Comparison of ENCODE assay signal across 9 mouse cellular contexts in the genomic region with DNA sequence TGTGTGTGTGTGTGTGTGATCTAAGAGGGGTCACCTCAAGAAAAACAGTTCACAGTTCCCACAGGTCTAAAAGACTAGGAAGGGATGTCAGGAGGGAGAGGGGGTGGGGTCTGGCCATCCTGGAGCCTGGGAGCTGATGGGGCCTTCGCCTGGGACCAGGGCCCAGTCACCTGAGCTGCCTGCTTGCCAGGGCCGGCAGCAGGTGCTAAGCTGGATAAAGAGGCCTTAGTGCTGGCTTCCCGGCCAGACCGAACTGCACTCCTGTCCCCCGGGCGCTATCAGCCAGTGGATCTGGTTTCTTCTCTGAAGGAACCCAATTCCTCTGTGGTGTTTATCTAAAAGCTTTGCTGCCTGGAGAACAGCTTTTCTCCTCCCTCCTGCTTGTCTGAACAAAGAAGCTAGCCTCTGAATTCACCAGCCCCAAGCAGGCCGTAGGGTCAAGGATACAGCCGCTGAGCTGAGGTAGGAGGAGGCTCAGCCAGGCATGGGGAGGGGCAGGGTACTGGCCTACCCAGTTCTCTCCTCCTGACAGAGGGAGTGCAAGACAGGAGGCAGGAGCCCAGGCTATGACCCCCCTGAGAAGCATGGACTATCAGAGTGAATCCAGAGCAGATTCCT. TPM values are rescaled to one million over a fixed set of nuclear protein-coding genes. Genes with fewer than 3 reads are reported as not detected.
A peak's percentile ranks its signal among the peaks of the same experiment; 100 is the strongest.
DNase-seq lines count a peak whose midpoint lies in the region; ATAC-seq and TF ChIP-seq lines count a peak whose summit lies in the region.
"Had no signal": no experiment of that assay in that cellular context is flagged by ENCODE, and none has a peak within 500 bp of the region (broad histone marks: within the 10 kb centered on the region; RNA-seq: fewer than 3 reads in every experiment).

No protein-coding gene starts in this region.

- H3K4me2 ChIP-seq in heart, embryonic 13.5 days: no peak overlapping the region
- no peak overlapping the region for H3K4me2 ChIP-seq in midbrain, embryonic 14.5 days (ENCODE audit: low read length)

- no peak for TF ChIP-seq POLR2A in brain, embryonic 14.5 days (IDR thresholded peaks at IDR 0.05; ENCODE audit: borderline replicate concordance, extremely low read depth, insufficient read depth, insufficient read length, poor library complexity, severe bottlenecking)

- peak overlapping the region; percentile 45; the same call in 1 of the 2 replicates for H3K27ac ChIP-seq in heart, embryonic 13.5 days (replicated peaks)
- H3K27ac ChIP-seq in hindbrain, embryonic 10.5 days: peak overlapping the region; percentile 83
- H3K27ac ChIP-seq in midbrain, embryonic 14.5 days (replicated peaks; ENCODE audit: low read depth, low read length): peak overlapping the region; percentile 75

- ATAC-seq in heart, embryonic 13.5 days (ENCODE audit: extremely low read depth, insufficient number of reproducible peaks, low FRiP score, low TSS enrichment): no peak
- no peak for ATAC-seq in midbrain, embryonic 14.5 days (ENCODE audit: low FRiP score, low TSS enrichment)
- no peak for ATAC-seq in erythroid progenitor cell, adult 5-6 weeks (replicated peaks; ENCODE audit: low FRiP score, poor library complexity, severe bottlenecking)

- H3K9me3 ChIP-seq in heart, embryonic 13.5 days: no peaks in the 10 kb centered on the region
- H3K9me3 ChIP-seq in hindbrain, embryonic 10.5 days: no peaks in the 10 kb centered on the region
- H3K9me3 ChIP-seq in midbrain, embryonic 14.5 days (ENCODE audit: control insufficient read depth, low read length): no peaks in the 10 kb centered on the region

- WGBS in heart, embryonic 13.5 days: 33% methylated on average over 8 of the region's 8 CpGs
- WGBS in hindbrain, embryonic 10.5 days: 33% methylated on average over 8 of the region's 8 CpGs
- 23% methylated on average over 8 of the region's 8 CpGs for WGBS in midbrain, embryonic 14.5 days

- no peak overlapping the region for H3K4me3 ChIP-seq in heart, embryonic 13.5 days
- no peak overlapping the region for H3K4me3 ChIP-seq in hindbrain, embryonic 10.5 days
- no peak overlapping the region for H3K4me3 ChIP-seq in midbrain, embryonic 14.5 days (replicated peaks; ENCODE audit: low read depth, low read length)

- TF ChIP-seq CTCF in brain, embryonic 14.5 days (IDR thresholded peaks at IDR 0.05; ENCODE audit: borderline replicate concordance, extremely low read depth, insufficient read depth, insufficient read length): no peak

- no peaks in the 10 kb centered on the region for H3K27me3 ChIP-seq in heart, embryonic 13.5 days (replicated peaks)
- H3K27me3 ChIP-seq in hindbrain, embryonic 10.5 days (ENCODE audit: insufficient read depth, poor library complexity, severe bottlenecking): no peaks in the 10 kb centered on the region
- H3K27me3 ChIP-seq in midbrain, embryonic 14.5 days (ENCODE audit: control insufficient read depth, insufficient read depth, low read length): no peaks in the 10 kb centered on the region

- no peak for DNase-seq in heart, adult 8-10 months (ENCODE audit: low spot score)
- peak; percentile 40 for DNase-seq in brain, embryonic 14.5 days (ENCODE audit: low read depth)
- peak; percentile 36 for DNase-seq in hindbrain, embryonic 10.5 days (ENCODE audit: low spot score)
- DNase-seq in midbrain, embryonic 14.5 days: peak; percentile 28
- DNase-seq in right cerebral cortex, postnatal 4 days: no peak
- no peak for DNase-seq in left cerebral cortex, adult 11 months (ENCODE audit: low spot score)
- DNase-seq: lung, postnatal 4 days had no signal

- H3K36me3 ChIP-seq in heart, embryonic 13.5 days: peaks cover 14% of the 10 kb centered on the region
- peaks cover 44% of the 10 kb centered on the region for H3K36me3 ChIP-seq in hindbrain, embryonic 10.5 days
- 0 out of 2 replicates have a peak, but pooled peaks cover 5% of the 10 kb centered on the region for H3K36me3 ChIP-seq in midbrain, embryonic 14.5 days (ENCODE audit: control insufficient read depth, insufficient read depth, low read length)

- H3K4me1 ChIP-seq in heart, embryonic 13.5 days: peaks cover 31% of the 10 kb centered on the region
- peaks cover 47% of the 10 kb centered on the region for H3K4me1 ChIP-seq in hindbrain, embryonic 10.5 days (replicated peaks)
- H3K4me1 ChIP-seq in midbrain, embryonic 14.5 days (ENCODE audit: control insufficient read depth, insufficient read depth, low read length): peaks cover 7% of the 10 kb centered on the region; the same call in 1 of the 2 replicates

- peak overlapping the region; percentile 54 for H3K9ac ChIP-seq in heart, embryonic 13.5 days
- peak overlapping the region; percentile 21; the same call in 1 of the 2 replicates for H3K9ac ChIP-seq in midbrain, embryonic 14.5 days (replicated peaks; ENCODE audit: low read length)

RNA-seq across cellular contexts. Expression of a gene that starts 41.2 kb away (rescaled TPM):
- 0.45 and 0.84 TPM in 2 replicates for polyA plus RNA-seq in heart, embryonic 13.5 days (2015; fragmentation: Nextera tagmentation; extraction: Ambion mirVana)
- total RNA-seq in heart, adult 8-10 months (2022): not detected
- polyA plus RNA-seq in brain, embryonic 14.5 days (2012; rRNA removed): 13.2 and 17.9 TPM in 2 replicates
- 5.9 and 24.4 TPM in 2 replicates for polyA plus RNA-seq in hindbrain, embryonic 10.5 days (2016; fragmentation: Nextera tagmentation; extraction: Ambion mirVana)
- 10.7 and 11.6 TPM in 2 replicates for polyA plus RNA-seq in midbrain, embryonic 14.5 days (2014; fragmentation: Nextera tagmentation; extraction: Ambion mirVana)
- total RNA-seq in erythroid progenitor cell, adult 5-6 weeks (2015; ENCODE audit: low replicate concordance): not detected in 2 replicates
- not detected in 2 replicates for total RNA-seq in erythroid progenitor cell, adult 5-6 weeks (2017; ENCODE audit: low replicate concordance)

RNA-seq across cellular contexts. Expression of a gene that starts 43.4 kb away (rescaled TPM):
- 25.3 and 25.4 TPM in 2 replicates for polyA plus RNA-seq in heart, embryonic 13.5 days (2015; fragmentation: Nextera tagmentation; extraction: Ambion mirVana)
- total RNA-seq in heart, adult 8-10 months (2022): 10 to 100 TPM; 19.7 to 30.7 (median 24.3) TPM
- polyA plus RNA-seq in brain, embryonic 14.5 days (2012; rRNA removed): 56.3 and 70.2 TPM in 2 replicates
- polyA plus RNA-seq in hindbrain, embryonic 10.5 days (2016; fragmentation: Nextera tagmentation; extraction: Ambion mirVana): 33.8 and 43.8 TPM in 2 replicates
- polyA plus RNA-seq in midbrain, embryonic 14.5 days (2014; fragmentation: Nextera tagmentation; extraction: Ambion mirVana): 38.9 and 40.0 TPM in 2 replicates
- not detected in 2 replicates for total RNA-seq in erythroid progenitor cell, adult 5-6 weeks (2015; ENCODE audit: low replicate concordance)
- not detected in 2 replicates for total RNA-seq in erythroid progenitor cell, adult 5-6 weeks (2017; ENCODE audit: low replicate concordance)

RNA-seq across cellular contexts. Expression of a gene that starts 58.9 kb away (rescaled TPM):
- polyA plus RNA-seq in heart, embryonic 13.5 days (2015; fragmentation: Nextera tagmentation; extraction: Ambion mirVana): 492 and 539 TPM in 2 replicates
- total RNA-seq in heart, adult 8-10 months (2022): 100 to 1,000 TPM; 305 to 381 (median 333) TPM
- 722 and 820 TPM in 2 replicates for polyA plus RNA-seq in brain, embryonic 14.5 days (2012; rRNA removed)
- polyA plus RNA-seq in hindbrain, embryonic 10.5 days (2016; fragmentation: Nextera tagmentation; extraction: Ambion mirVana): 680 and 779 TPM in 2 replicates
- 488 and 521 TPM in 2 replicates for polyA plus RNA-seq in midbrain, embryonic 14.5 days (2014; fragmentation: Nextera tagmentation; extraction: Ambion mirVana)
- 386 and 406 TPM in 2 replicates for total RNA-seq in erythroid progenitor cell, adult 5-6 weeks (2015; ENCODE audit: low replicate concordance)
- total RNA-seq in erythroid progenitor cell, adult 5-6 weeks (2017; ENCODE audit: low replicate concordance): 293 and 564 TPM in 2 replicates

Comparison
In these comparisons a context has a peak if more than half of its experiments do, and no peak if none do; other contexts are left out.
1. DNase-seq: peak in brain, embryonic 14.5 days (single experiment), hindbrain, embryonic 10.5 days (single experiment) and midbrain, embryonic 14.5 days (single experiment); none in heart, adult 8-10 months (single experiment), right cerebral cortex, postnatal 4 days (single experiment) and left cerebral cortex, adult 11 months (single experiment).
2. Peak in every context shown above with its lines, with median percentiles within 50 percentile points of each other: H3K27ac ChIP-seq.